Mouse (Mus musculus) limb, embryonic 13.5 days (tissue): ENCODE measurements around the gene Zfp592. TPM values are rescaled to one million over a fixed set of nuclear protein-coding genes. Genes with fewer than 3 reads are reported as not detected.
"Not testable (repeated sequence)": the region's sequence is repeated elsewhere in the genome, so short reads cannot be mapped to it uniquely, and the experiment has no call there.

ENCODE experiments used
- ATAC-seq: fragments of 200-750 bp; cut with Nextera tagmentation; 2 replicates; pipeline ENCODE4 v1.8.0; 2017; ENCODE audit warnings: low read depth, moderate number of reproducible peaks, moderate TSS enrichment; ENCODE audit not compliant: low FRiP score
- H3K27ac ChIP-seq: fragments of 300-500 bp; sonication (generic); 2 replicates; pipeline ENCODE4 v1.5.1; 2015; ENCODE audit warnings: inconsistent platforms, mild to moderate bottlenecking, moderate library complexity
- H3K27me3 ChIP-seq: fragments of 300-500 bp; sonication (generic); 2 replicates; pipeline ENCODE4 v1.6.1; 2015; ENCODE audit warnings: mild to moderate bottlenecking, inconsistent platforms
- H3K36me3 ChIP-seq: fragments of 300-500 bp; sonication (generic); 2 replicates; pipeline ENCODE4 v1.6.1; 2015; ENCODE audit warnings: inconsistent platforms, mild to moderate bottlenecking, moderate library complexity
- H3K4me1 ChIP-seq: fragments of 300-500 bp; sonication (generic); 2 replicates; pipeline ENCODE4 v1.6.1; 2015; ENCODE audit warnings: inconsistent platforms
- H3K4me2 ChIP-seq: fragments of 300-500 bp; sonication (generic); replicated peaks from 2 replicates; pipeline ENCODE4 v1.6.1; 2015; ENCODE audit warnings: inconsistent platforms, mild to moderate bottlenecking, moderate library complexity
- H3K4me3 ChIP-seq: fragments of 300-500 bp; sonication (generic); 2 replicates; pipeline ENCODE4 v1.5.1; 2015; ENCODE audit warnings: moderate library complexity, mild to moderate bottlenecking, inconsistent platforms
- H3K9ac ChIP-seq: fragments of 300-500 bp; sonication (generic); 2 replicates; pipeline ENCODE4 v1.6.1; 2015; ENCODE audit warnings: mild to moderate bottlenecking, inconsistent platforms
- H3K9me3 ChIP-seq: fragments of 300-500 bp; sonication (generic); 2 replicates; pipeline ENCODE4 v1.6.1; 2016; ENCODE audit warnings: inconsistent platforms
- WGBS: fragments of 180-500 bp; shearing (Covaris S2); methylation state at CpG from one replicate; pipeline ENCODE4 v1.1.7; 2015; 5-methylcytosine and 5-hydroxymethylcytosine counted together
- polyA plus RNA-seq: library from polyadenylated mRNA; unstranded; fragments of >200 nt; fragmentation: Nextera tagmentation; extraction: Ambion mirVana; gene quantifications from 2 replicates; pipeline ENCODE4 v1.2.1, GENCODE M21; 2015

The Zfp592 gene
- polyA plus RNA-seq, 1 experiment from 2014 or later, result 12.9 TPM

GRCm38 (mm10) chr7:80972920-80973637 lies 20.4 kb upstream of the Zfp592 start:
- not testable (repeated sequence) for H3K9ac ChIP-seq, H3K27ac ChIP-seq, H3K4me3 ChIP-seq, H3K36me3 ChIP-seq, H3K27me3 ChIP-seq, H3K4me2 ChIP-seq, ATAC-seq, H3K4me1 ChIP-seq, H3K9me3 ChIP-seq
- WGBS, result 84% methylated on average over 4 of the region's 4 CpGs

GRCm38 (mm10) chr7:80973638-80974015 lies 19.9 kb upstream of the Zfp592 start:
- not testable (repeated sequence) for H3K9me3 ChIP-seq, H3K27ac ChIP-seq, H3K4me2 ChIP-seq, H3K36me3 ChIP-seq, H3K27me3 ChIP-seq, H3K4me1 ChIP-seq, ATAC-seq, H3K9ac ChIP-seq, H3K4me3 ChIP-seq
- WGBS, result 63% methylated on average over 3 of the region's 3 CpGs

- Histone ChIP-seq H3K36me3 (no peaks in the 10 kb centered on the region), H3K4me2 (no peak overlapping the region), H3K27me3 (no peaks in the 10 kb centered on the region), H3K9me3 (no peaks in the 10 kb centered on the region), H3K27ac (no peak overlapping the region), H3K4me1 (no peaks in the 10 kb centered on the region), H3K4me3 (no peak overlapping the region), H3K9ac (no peak overlapping the region)
- 89% methylated on average over 11 of the region's 11 CpGs for WGBS
- no peak for ATAC-seq
These were observed 12.9 kb upstream of the Zfp592 start for GRCm38 (mm10) chr7:80980566-80980965.

- Histone ChIP-seq H3K4me2 (no peak overlapping the region), H3K36me3 (no peaks in the 10 kb centered on the region), H3K27ac (no peak overlapping the region), H3K9me3 (no peaks in the 10 kb centered on the region), H3K4me3 (no peak overlapping the region), H3K27me3 (no peaks in the 10 kb centered on the region), H3K4me1 (peaks cover 6% of the 10 kb centered on the region), H3K9ac (no peak overlapping the region)
- 52% methylated on average over 6 of the region's 6 CpGs for WGBS
- no peak for ATAC-seq
These were observed 6.9 kb upstream of the Zfp592 start for GRCm38 (mm10) chr7:80986458-80987187.

- no peaks in the 10 kb centered on the region for H3K9me3 ChIP-seq
- 79% methylated on average over 4 of the region's 4 CpGs for WGBS
- ATAC-seq, result no peak
- peaks cover 16% of the 10 kb centered on the region for H3K4me1 ChIP-seq
- no peaks in the 10 kb centered on the region for H3K36me3 ChIP-seq
- H3K4me3 ChIP-seq, result no peak overlapping the region
- H3K27ac ChIP-seq, result no peak overlapping the region
- H3K4me2 ChIP-seq, result no peak overlapping the region
- no peak overlapping the region for H3K9ac ChIP-seq
- H3K27me3 ChIP-seq, result no peaks in the 10 kb centered on the region
These were observed 5.5 kb upstream of the Zfp592 start for GRCm38 (mm10) chr7:80987805-80988625.

- Histone ChIP-seq H3K36me3 (no peaks in the 10 kb centered on the region), H3K27ac (no peak overlapping the region), H3K4me3 (no peak overlapping the region), H3K4me2 (no peak overlapping the region), H3K4me1 (peaks cover 26% of the 10 kb centered on the region), H3K9ac (no peak overlapping the region), H3K9me3 (no peaks in the 10 kb centered on the region), H3K27me3 (no peaks in the 10 kb centered on the region)
- ATAC-seq, result no peak
- WGBS, result 94% methylated on average over 6 of the region's 6 CpGs
These were observed 3.2 kb upstream of the Zfp592 start for GRCm38 (mm10) chr7:80990276-80990675.

GRCm38 (mm10) chr7:80991589-80991988 lies 1.9 kb upstream of the Zfp592 start:
- Histone ChIP-seq H3K9ac (peak overlapping the region; percentile 96; the same call in 1 of the 2 replicates), H3K4me2 (peak overlapping the region; percentile 92), H3K36me3 (no peaks in the 10 kb centered on the region), H3K27me3 (no peaks in the 10 kb centered on the region), H3K4me3 (peak overlapping the region; percentile 92), H3K4me1 (peaks cover 36% of the 10 kb centered on the region), H3K27ac (no peak overlapping the region), H3K9me3 (no peaks in the 10 kb centered on the region)
- no peak for ATAC-seq
- WGBS, result 96% methylated on average over 5 of the region's 5 CpGs

GRCm38 (mm10) chr7:80992063-80992462 lies 1.4 kb upstream of the Zfp592 start:
- Histone ChIP-seq H3K27me3 (no peaks in the 10 kb centered on the region), H3K36me3 (no peaks in the 10 kb centered on the region), H3K9ac (peak overlapping the region; percentile 96), H3K4me3 (peak overlapping the region; percentile 92), H3K9me3 (no peaks in the 10 kb centered on the region), H3K4me1 (peaks cover 36% of the 10 kb centered on the region), H3K4me2 (peak overlapping the region; percentile 92), H3K27ac (peak overlapping the region; percentile 97)
- ATAC-seq, result no peak
- 74% methylated on average over 6 of the region's 6 CpGs for WGBS

GRCm38 (mm10) chr7:80992631-80992979 lies 876 bp upstream of the Zfp592 start:
- no peak for ATAC-seq
- 1% methylated on average over 12 of the region's 12 CpGs for WGBS
- Histone ChIP-seq H3K4me3 (peak overlapping the region; percentile 92), H3K27ac (peak overlapping the region; percentile 97), H3K4me2 (peak overlapping the region; percentile 92), H3K9me3 (no peaks in the 10 kb centered on the region), H3K36me3 (no peaks in the 10 kb centered on the region), H3K27me3 (no peaks in the 10 kb centered on the region), H3K9ac (peak overlapping the region; percentile 96), H3K4me1 (peaks cover 40% of the 10 kb centered on the region)

- no peaks in the 10 kb centered on the region for H3K27me3 ChIP-seq
- ATAC-seq, result peak; percentile 84
- WGBS, result under 1% methylated on average over 32 of the region's 58 CpGs
- H3K4me1 ChIP-seq, result peaks cover 41% of the 10 kb centered on the region
- H3K4me2 ChIP-seq, result peak overlapping the region; percentile 92
- peak overlapping the region; percentile 92 for H3K4me3 ChIP-seq
- no peaks in the 10 kb centered on the region for H3K36me3 ChIP-seq
- peak overlapping the region; percentile 97 for H3K27ac ChIP-seq
- H3K9ac ChIP-seq, result peak overlapping the region; percentile 96
- H3K9me3 ChIP-seq, result no peaks in the 10 kb centered on the region
These were observed 567 bp downstream of the Zfp592 start for GRCm38 (mm10) chr7:80993834-80994662.

- H3K36me3 ChIP-seq, result no peaks in the 10 kb centered on the region
- peak overlapping the region; percentile 96 for H3K9ac ChIP-seq
- no peak overlapping the region for H3K27ac ChIP-seq
- no peaks in the 10 kb centered on the region for H3K27me3 ChIP-seq
- no peaks in the 10 kb centered on the region for H3K9me3 ChIP-seq
- peak overlapping the region; percentile 92 for H3K4me3 ChIP-seq
- no peak for ATAC-seq
- H3K4me1 ChIP-seq, result peaks cover 41% of the 10 kb centered on the region
- 25% methylated on average over 6 of the region's 6 CpGs for WGBS
- H3K4me2 ChIP-seq, result peak overlapping the region; percentile 92
These were observed 1.2 kb downstream of the Zfp592 start for GRCm38 (mm10) chr7:80994663-80995005.
